Mouse (Mus musculus) Muller cell, postnatal 12 days (primary cell): ENCODE results near the gene Sppl3.

Source experiments
- DNase-seq: peaks from one replicate; pipeline ENCODE4 v3.0.0-alpha.2; 2015; ENCODE audit errors: inconsistent ontology term

The Sppl3 gene

GRCm38 (mm10) chr5:114997327-114997726, 13.6 kb upstream of the Sppl3 start:
- no peak for DNase-seq

- DNase-seq = no peak
Measured at GRCm38 (mm10) chr5:115000503-115000902, 10.4 kb upstream of the Sppl3 start.

DNA sequence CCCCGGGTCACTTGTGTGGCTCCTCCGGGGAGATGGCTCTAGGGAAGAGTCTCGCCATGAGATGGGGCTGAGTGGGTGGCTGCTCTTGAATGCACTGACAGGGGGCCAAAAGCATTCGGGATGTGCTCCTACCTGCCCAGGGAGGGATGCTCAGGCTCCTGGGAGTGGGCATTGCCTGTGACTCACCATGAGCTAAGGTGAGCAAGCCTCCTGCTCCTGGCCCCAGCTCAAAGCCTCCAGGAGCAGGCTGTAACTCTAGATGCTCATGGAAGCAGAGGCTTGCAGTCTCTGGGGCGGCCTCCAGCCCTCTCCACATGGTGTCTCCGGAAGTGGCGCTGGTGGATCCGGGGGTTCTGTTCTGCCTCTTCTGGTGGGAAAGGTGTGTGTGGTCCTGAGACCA, 9.5 kb upstream of the Sppl3 start:
- DNase-seq = no peak

DNA sequence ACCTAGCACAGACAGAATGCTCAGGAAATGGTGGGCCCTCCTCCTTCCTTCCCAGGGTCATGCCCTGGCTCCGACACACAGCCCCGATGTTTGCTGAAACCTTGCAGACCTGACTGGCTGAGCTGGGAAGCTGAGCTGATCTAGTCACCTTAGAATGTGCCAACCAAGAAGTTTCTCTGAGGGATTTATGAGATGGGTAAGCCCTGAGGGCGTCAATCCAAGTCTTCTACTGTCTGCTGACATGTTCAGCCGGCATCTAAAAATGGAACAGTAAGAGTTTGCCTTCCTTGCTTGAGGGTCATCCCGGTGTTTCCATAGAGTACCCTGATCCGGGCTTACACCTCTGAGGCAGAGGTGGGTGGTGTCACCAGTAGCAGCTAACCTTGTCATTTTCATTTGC, 8.2 kb upstream of the Sppl3 start:
- DNase-seq = no peak

DNA sequence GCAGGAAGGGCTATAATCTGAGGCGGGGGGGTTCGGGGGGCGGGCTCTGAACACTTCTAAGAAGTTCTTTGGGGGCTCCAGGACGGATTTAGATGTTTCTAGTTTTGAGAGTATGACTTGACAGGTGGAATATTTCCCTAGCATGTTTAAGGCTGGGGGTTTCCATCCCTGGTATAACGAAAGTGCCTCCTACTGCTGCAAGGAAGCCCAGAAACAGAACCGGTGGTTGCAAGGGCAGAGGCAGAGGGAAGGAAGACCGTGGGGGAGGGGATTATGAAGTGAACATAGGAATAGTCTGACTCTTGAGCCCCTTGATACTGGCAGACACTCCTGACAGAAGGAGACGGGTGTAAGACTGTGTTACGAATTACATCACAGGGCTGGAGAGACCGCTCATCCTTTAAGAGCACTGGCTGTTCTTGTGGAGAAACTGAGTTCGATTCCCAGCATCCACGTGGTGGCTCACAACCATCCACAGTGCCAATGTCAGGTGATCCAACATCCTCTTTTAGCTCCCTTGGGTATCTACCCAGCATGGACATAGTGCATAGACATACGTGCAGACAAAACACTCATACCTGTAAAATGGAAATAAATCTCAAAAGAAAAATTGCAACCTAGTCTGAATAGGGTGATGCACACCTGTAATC, 7.6 kb upstream of the Sppl3 start:
- DNase-seq = no peak

DNA sequence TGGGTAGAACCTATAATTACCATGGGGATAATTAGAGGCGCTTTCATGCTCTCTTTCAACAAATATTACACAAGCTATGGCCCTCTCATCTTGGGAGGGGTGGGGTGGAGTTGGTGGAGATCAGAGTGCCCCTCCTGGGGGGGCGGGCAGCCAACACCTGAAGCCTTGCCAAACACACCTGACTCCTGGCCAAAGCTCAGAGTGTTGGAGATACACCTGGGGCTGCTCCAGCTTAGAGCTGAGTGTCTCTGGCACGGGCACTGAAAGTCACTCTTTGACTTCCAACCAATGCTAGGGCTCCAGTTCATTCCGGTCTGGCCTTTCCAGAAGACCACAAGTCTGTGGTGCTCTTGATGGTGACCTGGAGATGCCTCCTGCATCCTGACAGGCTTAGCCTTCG, 3.2 kb upstream of the Sppl3 start:
- DNase-seq = no peak

DNA sequence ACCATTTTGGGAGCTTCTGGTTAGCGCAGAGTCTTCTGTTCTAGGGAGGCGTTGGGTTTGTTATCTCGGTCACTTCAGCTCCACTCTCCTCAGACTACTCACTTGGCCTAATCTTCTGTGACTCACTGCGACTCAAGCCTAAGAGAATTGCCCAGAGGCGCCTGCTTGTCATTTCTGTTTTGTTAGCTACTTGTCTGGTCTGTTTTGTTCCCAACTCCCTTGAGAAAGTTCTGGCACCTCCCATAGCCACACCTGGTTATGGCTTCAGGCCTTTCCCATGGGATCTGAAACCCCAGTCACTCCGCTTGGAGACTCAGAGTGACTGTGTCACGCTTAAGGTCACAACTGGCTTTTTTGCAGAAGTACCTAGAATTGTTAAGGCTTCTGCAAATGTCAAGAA, 2.6 kb upstream of the Sppl3 start:
- DNase-seq = peak; percentile 25

- no peak for DNase-seq
Measured at GRCm38 (mm10) chr5:115009143-115009542, 1.8 kb upstream of the Sppl3 start.

GRCm38 (mm10) chr5:115009961-115010360, 976 bp upstream of the Sppl3 start:
- DNase-seq = no peak

DNA sequence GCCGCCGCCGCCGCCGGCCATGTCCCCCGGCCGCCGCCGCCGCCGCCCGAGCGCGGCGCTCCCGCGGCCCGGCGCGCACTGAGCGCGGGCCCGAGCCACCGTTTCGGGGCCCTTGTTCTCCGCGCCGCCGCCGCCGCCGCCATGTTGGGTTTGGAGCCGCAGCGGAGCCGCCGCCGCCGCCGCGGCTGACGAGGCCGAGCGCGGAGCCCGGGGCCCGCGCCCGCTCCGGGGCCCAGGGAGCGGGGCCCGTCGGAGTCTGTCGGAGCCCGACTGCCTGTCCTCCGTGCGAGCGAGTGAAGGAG, 231 bp downstream of the Sppl3 start:
- DNase-seq = no peak

DNA sequence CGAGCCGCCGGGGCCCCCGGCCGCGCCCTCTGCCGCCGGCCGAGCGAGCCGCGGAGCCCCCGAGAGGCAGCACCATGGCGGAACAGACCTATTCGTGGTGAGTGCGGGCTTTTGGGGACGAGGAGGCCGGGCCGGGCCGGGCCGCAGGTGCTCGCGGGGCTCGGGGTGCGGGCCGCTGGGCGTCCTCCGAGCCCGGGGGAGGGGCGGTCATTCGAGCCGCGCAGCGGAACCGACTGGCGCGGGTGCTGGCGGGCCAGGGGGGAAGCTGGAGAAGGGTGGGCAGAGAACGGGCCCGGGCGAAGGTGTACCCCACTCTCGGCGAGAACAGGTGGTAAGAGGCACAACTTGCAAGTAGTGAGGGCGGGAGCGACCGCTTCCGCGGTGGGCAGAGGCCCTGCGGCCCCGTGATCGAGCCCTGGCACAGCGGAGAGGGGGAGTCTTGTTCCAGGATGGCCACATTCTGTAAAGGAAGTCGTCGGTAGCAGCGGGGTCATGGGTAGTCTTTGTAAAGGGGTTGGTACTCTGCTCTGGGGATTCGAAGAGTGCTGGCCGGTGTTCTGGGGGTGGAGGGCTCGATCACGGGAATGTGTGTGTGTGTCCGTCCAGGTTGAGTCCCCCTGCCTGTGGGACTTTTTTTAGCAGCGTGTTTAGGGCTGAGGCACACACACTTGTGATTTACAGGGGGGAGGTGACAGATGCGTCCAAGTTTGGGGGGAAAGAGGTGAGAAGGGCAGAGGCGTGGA, 753 bp downstream of the Sppl3 start:
- peak; percentile 59 for DNase-seq

- no peak for DNase-seq
Measured at GRCm38 (mm10) chr5:115013436-115013835, 2.5 kb downstream of the Sppl3 start.

- no peak for DNase-seq
Measured at GRCm38 (mm10) chr5:115014570-115014969, 3.6 kb downstream of the Sppl3 start.

DNA sequence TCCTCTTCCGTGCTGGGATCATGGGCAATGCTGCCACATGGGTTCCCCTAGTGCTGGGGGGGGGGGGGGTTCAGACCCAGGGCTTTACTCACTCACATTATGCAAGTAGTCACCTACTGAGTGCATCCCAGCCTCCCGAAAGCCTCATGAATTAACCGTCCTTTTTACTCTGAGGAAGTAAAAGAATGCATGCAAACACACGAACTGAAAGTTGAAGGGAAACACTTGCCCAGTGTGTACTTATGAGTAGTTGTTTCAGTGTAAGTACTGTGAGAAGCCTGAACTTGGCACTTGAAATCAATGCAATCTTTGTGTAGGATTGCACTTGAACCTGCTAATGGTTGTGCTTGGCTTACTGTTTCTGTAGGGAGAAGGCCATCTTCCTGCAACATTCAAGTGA, 4.2 kb downstream of the Sppl3 start:
- no peak for DNase-seq

DNA sequence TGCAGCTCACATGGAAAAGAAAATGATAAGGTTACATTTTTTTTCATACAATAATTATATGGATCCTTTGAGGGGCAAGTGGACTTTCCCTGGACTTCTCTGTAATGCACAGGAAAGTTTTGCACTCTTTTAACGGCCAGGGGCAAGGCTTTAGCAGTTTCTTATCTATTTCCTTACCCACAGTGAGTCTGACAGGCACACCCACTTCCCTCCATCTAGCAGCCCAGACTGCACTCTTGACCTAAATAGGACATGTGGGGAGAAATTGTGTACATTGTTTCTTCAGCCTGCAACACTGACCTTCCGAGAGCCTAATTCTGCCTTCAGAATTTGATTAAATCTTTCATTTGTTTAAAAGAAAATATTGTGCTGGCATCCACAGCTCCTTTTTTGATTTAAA, 7.3 kb downstream of the Sppl3 start:
- DNase-seq = no peak

DNA sequence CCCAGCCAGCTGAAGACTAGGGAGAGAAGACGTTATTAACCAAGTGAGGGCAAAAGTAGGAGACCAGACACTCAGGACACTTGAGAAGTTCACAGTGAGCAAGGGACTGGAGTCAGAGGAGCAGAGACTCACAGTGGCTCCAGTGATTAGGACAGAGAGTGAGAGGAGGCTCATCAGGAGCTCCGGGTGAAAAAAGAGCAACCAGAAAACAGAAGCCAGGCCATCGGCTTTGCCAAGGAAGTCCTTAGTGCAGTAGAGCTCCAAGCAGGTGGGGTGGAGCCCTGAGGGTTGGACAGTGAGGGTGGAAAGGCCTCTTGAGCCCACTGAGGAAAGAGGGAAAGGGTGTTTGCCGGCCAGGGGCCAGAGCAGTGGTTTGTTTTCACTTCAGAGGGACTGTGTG, 7.9 kb downstream of the Sppl3 start:
- no peak for DNase-seq

- DNase-seq = no peak
Measured at GRCm38 (mm10) chr5:115022021-115022420, 11.1 kb downstream of the Sppl3 start.

DNA sequence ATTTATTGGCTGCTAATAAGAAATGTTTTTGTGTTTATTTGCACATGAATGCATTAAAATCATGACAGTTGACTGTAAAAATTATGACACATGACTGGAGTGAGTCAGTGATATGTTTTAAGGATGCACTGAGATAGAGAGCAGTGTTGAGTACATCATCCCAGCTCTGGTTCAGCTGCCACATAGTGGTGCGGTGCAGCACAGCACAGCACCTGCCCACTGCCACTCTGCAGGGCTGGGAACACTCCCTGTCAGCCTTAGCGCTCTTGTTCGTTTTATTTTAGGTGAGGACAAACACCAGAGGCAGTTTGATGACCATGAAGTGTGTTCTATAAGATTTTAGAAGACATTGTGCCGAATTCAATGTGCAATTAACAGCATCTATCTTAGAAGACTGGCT, 15.2 kb downstream of the Sppl3 start:
- DNase-seq = no peak

GRCm38 (mm10) chr5:115027109-115027508, 16.2 kb downstream of the Sppl3 start:
- DNase-seq = no peak

- no peak for DNase-seq
Measured at GRCm38 (mm10) chr5:115028920-115029319, 18.0 kb downstream of the Sppl3 start.

DNA sequence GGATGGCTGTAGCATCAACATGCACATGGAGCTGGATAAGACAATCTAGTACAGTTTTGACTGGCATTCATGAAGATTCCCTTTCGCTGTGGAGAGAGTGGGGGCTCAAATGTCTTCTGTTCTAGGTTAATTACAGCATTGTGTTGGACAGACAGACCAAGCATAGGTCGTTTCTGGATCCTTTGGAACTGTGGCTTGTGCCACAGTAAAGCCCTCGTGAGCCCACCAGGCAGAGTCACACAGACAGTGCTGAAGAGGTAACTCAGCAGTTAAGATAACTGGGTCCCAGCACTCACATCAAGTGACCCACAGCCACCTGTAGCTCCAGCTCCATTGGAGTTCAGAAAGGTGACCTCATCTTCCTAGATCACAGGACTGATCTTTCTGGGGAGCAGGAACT, 18.6 kb downstream of the Sppl3 start:
- no peak for DNase-seq

DNA sequence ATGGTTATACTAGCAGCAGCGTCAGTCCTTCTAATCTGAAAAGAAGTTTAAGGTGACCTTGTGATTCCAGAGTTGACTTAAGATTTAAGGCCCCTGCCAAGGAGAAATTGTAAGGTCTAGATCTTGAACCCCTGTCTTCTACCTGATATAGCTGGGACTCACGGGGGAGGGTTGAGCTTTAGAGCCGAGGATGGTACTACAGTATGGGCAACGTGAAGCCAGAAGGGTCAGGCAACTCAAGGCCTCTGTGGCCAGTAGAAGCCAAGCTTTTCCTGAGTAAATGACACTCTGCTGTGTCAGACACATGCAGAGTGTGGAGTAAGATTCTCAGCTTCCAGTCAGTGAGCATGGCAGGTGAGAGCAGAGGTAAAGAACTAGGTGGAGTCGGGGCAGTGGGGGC, 20.6 kb downstream of the Sppl3 start:
- no peak for DNase-seq

DNA sequence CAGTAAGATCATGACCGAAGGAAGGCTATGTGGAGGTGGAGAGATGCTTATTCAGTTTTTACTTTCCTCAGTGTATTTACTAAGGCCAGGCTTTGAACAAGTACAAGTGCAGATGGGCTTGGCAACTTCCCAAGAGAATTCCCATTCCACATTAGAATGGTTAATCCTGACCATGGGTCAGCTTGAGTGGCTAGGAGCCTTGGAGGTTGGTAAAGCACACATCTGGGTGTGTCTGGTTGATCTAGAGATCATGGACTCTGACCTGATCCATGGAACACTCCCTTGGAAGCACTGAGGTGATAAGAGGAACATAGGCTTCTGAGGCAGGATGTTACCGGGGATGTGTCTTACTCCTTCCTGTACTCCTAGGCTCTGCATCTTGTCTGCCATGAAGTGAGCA, 21.7 kb downstream of the Sppl3 start:
- DNase-seq = no peak

DNA sequence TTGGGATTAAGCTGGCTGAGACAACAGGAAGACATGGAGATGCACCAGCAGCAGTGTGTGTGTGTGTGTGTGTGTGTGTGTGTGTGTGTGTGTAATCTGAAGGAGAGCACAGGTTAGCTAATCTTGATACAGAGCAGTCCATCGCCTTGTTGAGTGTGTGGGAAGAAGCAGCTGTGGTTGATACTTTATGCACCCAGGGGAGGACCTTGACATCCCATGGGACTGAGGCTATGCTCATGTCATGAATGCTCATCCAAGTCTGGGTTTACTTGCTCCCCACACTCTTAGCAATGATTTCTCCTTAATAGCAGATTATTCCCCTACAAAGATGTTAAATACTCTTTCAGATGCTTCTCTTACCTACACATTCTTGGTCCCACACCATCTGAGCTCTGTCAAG, 24.3 kb downstream of the Sppl3 start:
- no peak for DNase-seq
